Mouse (Mus musculus) CD4-positive, CD25-positive, alpha-beta regulatory T cell, adult 9 weeks (primary cell): ENCODE results near the gene Lcn10. TPM values are rescaled to one million over a fixed set of nuclear protein-coding genes. Genes with fewer than 3 reads are reported as not detected.

Experiments
- polyA plus RNA-seq: library from polyadenylated mRNA; unstranded; fragments of 100-300 nt; shearing (Covaris generic); gene quantifications from one replicate; pipeline ENCODE4 v1.2.1, GENCODE M21; 2017

The Lcn10 gene
- polyA plus RNA-seq = 0.33 TPM

DNA sequence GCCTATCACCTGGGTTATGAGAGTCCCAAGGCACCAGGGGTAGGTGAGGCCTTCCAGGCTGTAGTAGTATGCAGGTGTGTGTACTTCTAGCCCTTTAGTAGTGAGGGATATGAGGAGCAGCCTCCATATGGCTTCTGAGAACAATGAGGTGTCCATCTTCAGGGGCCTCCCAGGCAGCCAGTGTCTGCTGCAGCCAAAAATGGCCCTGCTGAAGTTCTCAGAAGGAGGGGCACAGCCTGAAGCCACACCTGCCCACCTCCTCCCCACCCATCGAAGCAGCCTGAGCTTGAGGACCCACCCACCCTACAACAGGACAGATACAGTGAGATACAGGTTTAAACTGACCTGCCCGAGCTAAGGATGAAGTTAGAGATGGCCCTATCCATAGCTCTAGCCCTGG lies at the start of gene Lcn10:
Gene Lcn10 (plus strand): TSS at position 301 of the 400 bp plus-strand sequence.

GRCm38 (mm10) chr2:25652902-25653301 lies 29.6 kb upstream of the Lcn10 start, which contains the start of gene Lcn8:
Lcn8 (plus strand) TSS chr2:25653120.

DNA sequence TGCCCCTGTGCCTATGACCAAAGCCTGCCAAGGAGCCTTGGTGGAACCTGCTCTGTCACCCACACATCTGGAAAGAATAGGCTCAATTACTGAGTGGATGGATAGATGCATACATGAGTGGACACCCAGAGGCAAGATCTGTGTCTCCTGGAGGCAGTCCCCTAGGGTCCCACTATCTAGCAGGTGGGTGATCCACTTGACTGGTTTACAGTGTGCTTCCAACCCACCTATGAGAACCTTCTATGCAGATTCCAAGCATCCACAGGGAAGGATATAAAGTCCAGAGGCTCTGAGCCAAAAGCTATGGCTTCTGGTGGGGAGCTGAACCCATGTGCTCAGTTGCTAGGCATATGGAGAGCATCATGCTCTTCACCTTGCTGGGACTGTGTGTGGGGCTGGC lies 24.9 kb upstream of the Lcn10 start, which contains the start of gene Lcn5:
Gene Lcn5 (plus strand): TSS at position 301 of the 400 bp plus-strand sequence.

DNA sequence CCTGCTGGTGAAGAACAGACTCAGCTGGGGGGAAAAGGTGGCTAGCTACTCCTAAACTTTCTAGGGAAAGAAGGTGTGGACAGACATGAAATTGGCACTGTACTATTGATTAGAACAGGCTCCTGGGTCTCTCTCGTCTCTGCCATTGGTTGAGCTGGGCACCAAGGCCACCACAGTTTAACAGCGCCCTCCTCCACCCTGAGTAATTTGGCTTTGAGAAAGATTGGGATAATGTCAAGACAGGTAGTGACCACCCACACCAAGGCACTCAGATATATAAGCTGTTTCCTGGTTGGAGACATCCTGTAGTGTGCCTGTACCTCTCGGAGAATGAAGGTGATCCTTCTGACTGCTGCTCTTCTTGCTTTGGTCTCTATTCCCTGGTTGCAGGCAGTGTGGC lies 6.0 kb upstream of the Lcn10 start, which contains the start of gene Lcn6:
Gene Lcn6 (plus strand): TSS at position 301 of the 400 bp plus-strand sequence.

DNA sequence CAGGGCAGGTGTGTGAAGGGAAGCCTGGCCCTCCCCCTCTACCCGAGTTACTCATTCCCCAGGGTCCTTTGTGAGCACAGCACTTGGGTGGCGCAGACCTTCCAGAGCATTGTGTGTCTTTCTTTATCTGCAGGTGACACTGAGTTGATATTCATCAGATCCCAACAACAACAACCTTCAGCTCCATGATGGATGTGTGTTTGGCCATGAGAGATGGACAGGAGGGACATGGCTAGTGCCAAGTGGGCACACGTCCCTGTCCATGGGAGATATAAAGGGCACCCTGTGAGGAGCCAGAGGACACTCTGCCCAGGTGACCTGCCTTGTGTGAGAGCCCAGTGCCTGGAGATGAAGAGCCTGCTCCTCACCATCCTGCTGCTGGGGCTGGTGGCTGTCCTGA lies 17.2 kb downstream of the Lcn10 start, which contains the start of gene Obp2a:
Gene Obp2a (plus strand): TSS at position 301 of the 400 bp plus-strand sequence.

DNA sequence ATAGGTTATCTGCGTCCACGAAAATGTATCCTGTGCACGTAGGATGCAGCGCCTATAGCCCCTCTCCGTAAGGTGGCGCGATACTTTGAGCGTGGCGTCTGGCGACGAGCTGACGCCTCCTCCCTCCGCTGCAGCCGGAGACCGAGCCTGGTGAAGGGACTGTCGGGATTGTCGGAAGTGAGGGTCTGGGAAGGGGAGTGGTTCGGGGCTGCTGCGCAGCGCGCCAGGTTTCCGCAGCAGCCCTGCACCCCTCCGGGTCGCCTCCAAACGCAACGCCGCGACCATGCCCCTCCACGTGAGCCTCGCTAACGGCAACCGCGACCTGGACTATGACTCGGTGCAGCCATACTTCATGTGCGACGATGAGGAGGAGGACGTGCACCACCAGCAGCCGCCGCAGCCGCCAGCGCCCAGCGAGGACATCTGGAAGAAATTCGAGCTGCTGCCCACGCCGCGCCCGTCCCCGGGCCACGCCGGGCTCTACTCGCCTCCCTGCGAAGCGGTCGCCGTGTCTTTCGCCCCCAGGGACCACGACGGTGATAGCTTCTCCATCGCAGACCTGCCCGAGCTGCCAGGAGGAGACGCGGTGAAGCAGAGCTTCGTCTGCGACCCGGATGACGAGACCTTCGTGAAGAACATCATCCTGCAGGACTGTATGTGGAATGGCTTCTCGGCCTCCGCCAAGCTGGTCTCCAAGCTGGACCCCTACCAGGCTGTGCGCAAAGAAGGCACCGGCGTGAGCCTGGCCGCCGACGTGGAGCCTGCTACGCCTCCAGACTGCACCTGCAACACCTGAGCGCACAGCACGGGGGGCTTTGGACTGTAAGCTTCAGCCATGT lies 24.3 kb downstream of the Lcn10 start, which contains the start of gene Bmyc:
Gene Bmyc (plus strand): TSS at position 97 of the 839 bp plus-strand sequence.

Other genes with a start within 250 kb of the Lcn10 start
- 5.3 TPM for gene Clic3, start 225.9 kb upstream of the Lcn10 start, polyA plus RNA-seq
- 117 TPM for gene Paxx, start 221.6 kb upstream of the Lcn10 start, polyA plus RNA-seq
- gene Ptgds, start 212.7 kb upstream of the Lcn10 start, polyA plus RNA-seq = not detected
- gene Lcn12, start 188.8 kb upstream of the Lcn10 start, polyA plus RNA-seq = not detected
- 125 TPM for gene Fbxw5, start 182.0 kb upstream of the Lcn10 start, polyA plus RNA-seq
- gene C8g, start 181.0 kb upstream of the Lcn10 start, polyA plus RNA-seq = 10.0 TPM
- gene Traf2, start 135.8 kb upstream of the Lcn10 start, polyA plus RNA-seq = 106 TPM
- 249 TPM for gene Edf1, start 124.9 kb upstream of the Lcn10 start, polyA plus RNA-seq
- gene Mamdc4, start 107.9 kb upstream of the Lcn10 start, polyA plus RNA-seq = 1.0 TPM
- gene Phpt1, start 107.5 kb upstream of the Lcn10 start, polyA plus RNA-seq = 88.8 TPM
- gene Ajm1, start 101.0 kb upstream of the Lcn10 start, polyA plus RNA-seq = not detected
- 8.2 TPM for gene Rabl6, start 74.2 kb upstream of the Lcn10 start, polyA plus RNA-seq
- not detected for gene Ccdc183, start 65.0 kb upstream of the Lcn10 start, polyA plus RNA-seq
- gene Tmem141, start 60.7 kb upstream of the Lcn10 start, polyA plus RNA-seq = 2.1 TPM
- gene Fcna, start 54.7 kb upstream of the Lcn10 start, polyA plus RNA-seq = 5.9 TPM
- gene Lcn8, start 29.6 kb upstream of the Lcn10 start, polyA plus RNA-seq = not detected
- gene Lcn5, start 24.8 kb upstream of the Lcn10 start, polyA plus RNA-seq = not detected
- 0.31 TPM for gene Lcn6, start 5.9 kb upstream of the Lcn10 start, polyA plus RNA-seq
- gene Obp2a, start 17.3 kb downstream of the Lcn10 start, polyA plus RNA-seq = 0.88 TPM
- gene Bmyc, start 24.0 kb downstream of the Lcn10 start, polyA plus RNA-seq = 119 TPM
- not detected for gene Obp2b, start 54.3 kb downstream of the Lcn10 start, polyA plus RNA-seq
- gene Lcn3, start 82.8 kb downstream of the Lcn10 start, polyA plus RNA-seq = not detected
- gene Lcn11, start 94.3 kb downstream of the Lcn10 start, polyA plus RNA-seq = not detected
- gene Gm13539, start 99.5 kb downstream of the Lcn10 start, polyA plus RNA-seq = not detected
- gene Glt6d1, start 133.1 kb downstream of the Lcn10 start, polyA plus RNA-seq = not detected
- gene Lcn9, start 140.4 kb downstream of the Lcn10 start, polyA plus RNA-seq = not detected
- gene Sohlh1, start 164.5 kb downstream of the Lcn10 start, polyA plus RNA-seq = 0.21 TPM
- 0.09 TPM for gene Kcnt1, start 181.0 kb downstream of the Lcn10 start, polyA plus RNA-seq